ENCODE assay signal across 8 mouse cellular contexts in the genomic region with DNA sequence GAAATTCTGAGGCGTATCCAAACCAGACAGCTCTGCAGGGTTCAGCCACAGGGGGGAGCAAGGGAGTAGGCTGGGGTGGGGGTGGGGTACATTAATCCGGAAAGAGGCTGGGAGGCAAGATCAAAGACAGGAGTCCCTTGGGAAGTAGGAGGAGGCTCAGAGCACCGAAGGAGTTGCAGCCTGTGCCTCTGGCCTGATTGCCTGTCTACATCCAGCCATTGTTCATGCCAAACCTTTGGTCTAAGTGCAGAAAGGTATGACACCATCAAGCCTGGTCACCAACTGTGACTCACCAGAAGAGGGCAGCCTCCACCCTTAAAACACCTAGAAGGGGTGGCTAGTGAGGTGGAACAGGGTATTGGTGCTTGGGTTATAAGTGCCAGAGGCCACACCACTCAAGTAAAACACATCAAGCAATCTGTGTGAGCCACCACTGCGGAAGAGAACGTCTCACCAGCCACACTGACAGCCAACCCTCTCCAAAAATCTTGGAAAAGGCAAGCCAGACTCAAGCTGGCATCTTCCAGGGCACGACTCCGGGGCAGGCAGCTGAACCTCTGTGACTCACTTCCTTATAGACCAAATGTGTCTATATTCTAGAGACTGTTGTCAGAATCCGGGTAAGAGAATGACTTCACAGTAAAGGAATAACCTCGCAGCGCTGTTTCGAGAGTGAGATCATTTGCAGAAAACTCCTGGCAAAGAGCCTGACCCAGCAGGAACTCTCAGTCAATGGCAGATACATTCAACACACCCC. TPM values are rescaled to one million over a fixed set of nuclear protein-coding genes. Genes with fewer than 3 reads are reported as not detected.
DNase-seq lines count a peak whose midpoint lies in the region; ATAC-seq and TF ChIP-seq lines count a peak whose summit lies in the region.

No protein-coding gene starts in this region.

- H3K4me1 ChIP-seq in embryonic facial prominence, embryonic 13.5 days, result peaks cover 46% of the 10 kb centered on the region
- H3K4me1 ChIP-seq in liver, embryonic 14.5 days (replicated peaks; ENCODE audit: control insufficient read depth in 2 of 2, insufficient read depth in 2 of 2, low read length in 1 of 2), result no peaks in the 10 kb centered on the region
- peaks cover 34% of the 10 kb centered on the region for H3K4me1 ChIP-seq in olfactory bulb, adult 2 months (ENCODE audit: control insufficient read depth, insufficient read depth, low read length)

- no peaks in the 10 kb centered on the region for H3K36me3 ChIP-seq in embryonic facial prominence, embryonic 13.5 days
- no peaks in the 10 kb centered on the region for H3K36me3 ChIP-seq in liver, embryonic 14.5 days (replicated peaks; ENCODE audit: control insufficient read depth, insufficient read depth, low read depth)

- H3K9me3 ChIP-seq in embryonic facial prominence, embryonic 13.5 days, result no peaks in the 10 kb centered on the region
- H3K9me3 ChIP-seq in liver, embryonic 14.5 days (ENCODE audit: control insufficient read depth, low read length), result no peaks in the 10 kb centered on the region

- H3K4me2 ChIP-seq in embryonic facial prominence, embryonic 13.5 days, result no peak overlapping the region
- no peak overlapping the region for H3K4me2 ChIP-seq in liver, embryonic 14.5 days (ENCODE audit: low read depth)

- TF ChIP-seq CTCF in liver, embryonic 14.5 days (IDR thresholded peaks at IDR 0.05; ENCODE audit: low read depth), result peak; percentile 70
- peak; percentile 49 for TF ChIP-seq CTCF in olfactory bulb, adult 2 months (IDR thresholded peaks at IDR 0.05; ENCODE audit: insufficient read depth, low read depth, low read length)

- H3K4me3 ChIP-seq in embryonic facial prominence, embryonic 13.5 days, result no peak overlapping the region
- H3K4me3 ChIP-seq in liver, embryonic 14.5 days (ENCODE audit: insufficient read depth in 1 of 2, low read depth in 2 of 2, low read length in 2 of 2), result no peak overlapping the region
- no peak overlapping the region for H3K4me3 ChIP-seq in olfactory bulb, adult 2 months (ENCODE audit: insufficient read depth, low read depth, low read length)

- DNase-seq in left cerebral cortex, postnatal 4 days, result peak; percentile 72
- no peak for DNase-seq in left cerebral cortex, adult 8-10 months (ENCODE audit: low spot score in 2 of 2)
- DNase-seq in WW6 (ENCODE audit: low read depth, low spot score), result peak; percentile 77
- DNase-seq in induced T-regulatory cell, adult 2 months (ENCODE audit: low read depth), result peak; percentile 83
- DNase-seq in liver, embryonic 14.5 days (ENCODE audit: low read depth in 3 of 3, low spot score in 3 of 3), result no peak
- DNase-seq in urinary bladder, adult 2 months (ENCODE audit: low spot score), result no peak

- no peak for ATAC-seq in embryonic facial prominence, embryonic 13.5 days (ENCODE audit: insufficient number of reproducible peaks, insufficient read depth, low FRiP score, low TSS enrichment, low read depth)
- 0 out of 2 replicates have a peak, but pooled peaks have one; percentile 26 for ATAC-seq in liver, embryonic 14.5 days (ENCODE audit: insufficient read depth)

- 0 out of 2 replicates have a peak, but pooled peaks cover 2% of the 10 kb centered on the region for H3K27me3 ChIP-seq in embryonic facial prominence, embryonic 13.5 days
- peaks cover 25% of the 10 kb centered on the region for H3K27me3 ChIP-seq in liver, embryonic 14.5 days (ENCODE audit: control insufficient read depth, insufficient read depth, low read length)

- WGBS in embryonic facial prominence, embryonic 13.5 days, result 41% methylated on average over 11 of the region's 11 CpGs
- 40% methylated on average over 11 of the region's 11 CpGs for WGBS in liver, embryonic 14.5 days (ENCODE audit: insufficient replicate concordance)
- WGBS in olfactory bulb, adult 2 months, result 24% methylated on average over 11 of the region's 11 CpGs

- no peak overlapping the region for H3K9ac ChIP-seq in embryonic facial prominence, embryonic 13.5 days
- no peak overlapping the region for H3K9ac ChIP-seq in liver, embryonic 14.5 days (replicated peaks)

- intact Hi-C loops in left cerebral cortex, postnatal 4 days (cut with DNase I), result loop anchor here (5.0 kb wide), 1 partner anchor 125 kb away; no protein-coding TSS in a partner anchor

- no peak for TF ChIP-seq POLR2A in olfactory bulb, adult 2 months (IDR thresholded peaks at IDR 0.05; ENCODE audit: insufficient read depth, low read depth, low read length)

- TF ChIP-seq EP300 in liver, embryonic 14.5 days (IDR thresholded peaks at IDR 0.05; ENCODE audit: low read depth), result no peak

- peak overlapping the region; percentile 69; the same call in 1 of the 2 replicates for H3K27ac ChIP-seq in embryonic facial prominence, embryonic 13.5 days
- H3K27ac ChIP-seq in liver, embryonic 14.5 days, result no peak overlapping the region
- H3K27ac ChIP-seq in olfactory bulb, adult 2 months (ENCODE audit: insufficient read depth, low read depth, low read length), result peak overlapping the region; percentile 5

RNA-seq across cellular contexts. Expression of a gene that starts 4.9 kb away (rescaled TPM):
- total RNA-seq in left cerebral cortex, postnatal 4 days (2021), result 10 to 100 TPM; 17.8 to 20.0 TPM
- total RNA-seq in left cerebral cortex, adult 8-10 months (2022), result 10 to 100 TPM; 48.2 to 54.6 (median 49.8) TPM
- 31.5 and 36.3 TPM in 2 replicates for polyA plus RNA-seq in embryonic facial prominence, embryonic 13.5 days (2015; fragmentation: Nextera tagmentation; extraction: Ambion mirVana)
- 0.47 and 0.62 TPM in 2 replicates for polyA plus RNA-seq in liver, embryonic 14.5 days (2012; rRNA removed)
- polyA plus RNA-seq in liver, embryonic 14.5 days (2014; fragmentation: Nextera tagmentation; extraction: Ambion mirVana), result 0.27 and 0.59 TPM in 2 replicates
- polyA plus RNA-seq in olfactory bulb, adult 2 months (2012; ENCODE audit: insufficient read depth, insufficient read length, low replicate concordance, missing spikeins), result not detected in 2 replicates
- polyA plus RNA-seq in urinary bladder, adult 2 months (2012; rRNA removed), result 18.8 and 18.9 TPM in 2 replicates

RNA-seq across cellular contexts. Expression of a gene that starts 34.4 kb away (rescaled TPM):
- 10 to 100 TPM; 33.5 to 33.8 TPM for total RNA-seq in left cerebral cortex, postnatal 4 days (2021)
- 10 to 100 TPM; 23.4 to 28.1 (median 25.2) TPM for total RNA-seq in left cerebral cortex, adult 8-10 months (2022)
- 180 and 194 TPM in 2 replicates for polyA plus RNA-seq in embryonic facial prominence, embryonic 13.5 days (2015; fragmentation: Nextera tagmentation; extraction: Ambion mirVana)
- 44.6 and 68.3 TPM in 2 replicates for polyA plus RNA-seq in liver, embryonic 14.5 days (2012; rRNA removed)
- polyA plus RNA-seq in liver, embryonic 14.5 days (2014; fragmentation: Nextera tagmentation; extraction: Ambion mirVana), result 94.0 and 101 TPM in 2 replicates
- 173 TPM in 1 of 2 replicates, not detected in the other for polyA plus RNA-seq in olfactory bulb, adult 2 months (2012; ENCODE audit: insufficient read depth, insufficient read length, low replicate concordance, missing spikeins)
- polyA plus RNA-seq in urinary bladder, adult 2 months (2012; rRNA removed), result 59.2 and 75.5 TPM in 2 replicates

Comparison
In these comparisons a context has a peak if more than half of its experiments do, and no peak if none do; other contexts are left out.
1. DNase-seq: peak in left cerebral cortex, postnatal 4 days (single experiment), WW6 (single experiment) and induced T-regulatory cell, adult 2 months (single experiment); none in left cerebral cortex, adult 8-10 months (0 of 2), liver, embryonic 14.5 days (0 of 3) and urinary bladder, adult 2 months (single experiment).
2. RNA of a gene that starts 4.9 kb away (polyA plus RNA-seq): 31.5 to 36.3 TPM in embryonic facial prominence, embryonic 13.5 days and 18.8 to 18.9 TPM in urinary bladder, adult 2 months; 0.27 to 0.62 TPM in liver, embryonic 14.5 days and not detected in olfactory bulb, adult 2 months; every median in the first group is over 10 times any median in the second.